Mouse (Mus musculus): Measurements from ENCODE around the gene Spata13.

- TF ChIP-seq GATA1 (IDR thresholded peaks at IDR 0.05; ENCODE audit: low read length): no peak
- TF ChIP-seq TAL1 (IDR thresholded peaks at IDR 0.05; ENCODE audit: low read length): no peak
These were observed 120.0 kb downstream of the Spata13 start for GRCm38 (mm10) chr14:60753801-60754126.

All from erythroblast, embryonic 14.5 days (primary cell).